21 mouse cellular contexts compared by ENCODE assay signal in genomic region chr2:145990446-145990845, GRCm38 (mm10). TPM values are rescaled to one million over a fixed set of nuclear protein-coding genes. Genes with fewer than 3 reads are reported as not detected.
DNase-seq lines count a peak whose midpoint lies in the region; ATAC-seq lines count a peak whose summit lies in the region.
"Had no signal": no experiment of that assay in that cellular context is flagged by ENCODE, and none has a peak within 500 bp of the region (broad histone marks: within the 10 kb centered on the region; RNA-seq: fewer than 3 reads in every experiment).

No protein-coding gene starts in this region.

- ATAC-seq in midbrain, embryonic 16.5 days = no peak
- ATAC-seq: forebrain, embryonic 13.5 days; forebrain, postnatal 0 days; Patski had no signal

- no peak overlapping the region for H3K4me3 ChIP-seq in midbrain, embryonic 16.5 days (ENCODE audit: low read depth, low read length)
- H3K4me3 ChIP-seq: embryonic facial prominence, embryonic 10.5 days; embryonic facial prominence, embryonic 12.5 days; forebrain, embryonic 13.5 days had no signal

- WGBS in midbrain, embryonic 16.5 days = 54% methylated on average over 2 of the region's 2 CpGs

- H3K9me3 ChIP-seq in midbrain, embryonic 16.5 days (replicated peaks; ENCODE audit: control insufficient read depth, low read length, poor library complexity, severe bottlenecking) = no peaks in the 10 kb centered on the region
- H3K9me3 ChIP-seq: embryonic facial prominence, embryonic 10.5 days; embryonic facial prominence, embryonic 12.5 days; forebrain, embryonic 13.5 days had no signal

- H3K4me1 ChIP-seq in midbrain, embryonic 16.5 days (ENCODE audit: control insufficient read depth, insufficient read depth, low read length) = no peaks in the 10 kb centered on the region
- H3K4me1 ChIP-seq: embryonic facial prominence, embryonic 10.5 days; embryonic facial prominence, embryonic 12.5 days had no signal

- no peak overlapping the region for H3K9ac ChIP-seq in midbrain, embryonic 16.5 days (ENCODE audit: low read depth, low read length)
- H3K9ac ChIP-seq: embryonic facial prominence, embryonic 12.5 days; forebrain, embryonic 13.5 days; forebrain, postnatal 0 days had no signal

- H3K27me3 ChIP-seq in midbrain, embryonic 16.5 days (ENCODE audit: control insufficient read depth, insufficient read depth, low read depth, low read length) = no peaks in the 10 kb centered on the region
- H3K27me3 ChIP-seq: embryonic facial prominence, embryonic 12.5 days; forebrain, embryonic 13.5 days; Patski had no signal

- H3K27ac ChIP-seq in midbrain, embryonic 16.5 days (ENCODE audit: low read length) = no peak overlapping the region
- H3K27ac ChIP-seq: embryonic facial prominence, embryonic 10.5 days; embryonic facial prominence, embryonic 12.5 days; forebrain, embryonic 13.5 days had no signal

- no peaks in the 10 kb centered on the region for H3K36me3 ChIP-seq in midbrain, embryonic 16.5 days (ENCODE audit: control insufficient read depth, insufficient read depth, low read length)
- H3K36me3 ChIP-seq: embryonic facial prominence, embryonic 10.5 days; embryonic facial prominence, embryonic 12.5 days had no signal

- peak; percentile 52 for DNase-seq in heart, adult 11 months
- no peak for DNase-seq in heart, postnatal 4 days
- DNase-seq in R1 (ENCODE audit: low read depth, low spot score) = peak; percentile 12
- peak; percentile 38 for DNase-seq in retina, embryonic 14.5 days (ENCODE audit: low spot score)
- DNase-seq in layer of hippocampus, postnatal 14 days (ENCODE audit: low spot score in 2 of 2) = no peak
- no peak for DNase-seq in spleen, postnatal 14 days (ENCODE audit: low spot score in 2 of 2)
- DNase-seq: adrenal gland, adult 2 months; adrenal gland, postnatal 10 days; adrenal gland, postnatal 25 days; cerebellum, adult 11-12 months; cerebellum, adult 2 months; cerebellum, adult 9-10 months; cerebellum, postnatal 10 days; cerebellum, postnatal 25 days; forebrain, postnatal 0 days had no signal

- no peak overlapping the region for H3K4me2 ChIP-seq in midbrain, embryonic 16.5 days (ENCODE audit: low read length)
- H3K4me2 ChIP-seq: embryonic facial prominence, embryonic 12.5 days; forebrain, embryonic 13.5 days had no signal

RNA-seq across cellular contexts. Expression of gene Crnkl1, which starts 55.6 kb away (rescaled TPM):
- 10 to 100 TPM; 17.5 to 18.7 TPM for total RNA-seq in heart, postnatal 4 days (2021)
- total RNA-seq in layer of hippocampus, postnatal 14 days (2021) = 10 to 100 TPM; 18.3 to 19.9 TPM
- polyA plus RNA-seq in midbrain, embryonic 16.5 days (2015; fragmentation: Nextera tagmentation; extraction: Ambion mirVana) = 19.1 and 24.6 TPM in 2 replicates

RNA-seq across cellular contexts. Expression of gene Cfap61, which starts 55.9 kb away (rescaled TPM):
- total RNA-seq in heart, postnatal 4 days (2021) = under 1 TPM; 0.41 to 0.79 TPM
- 1 to 10 TPM; 2.5 to 4.7 TPM for total RNA-seq in layer of hippocampus, postnatal 14 days (2021)
- 2.9 and 4.7 TPM in 2 replicates for polyA plus RNA-seq in midbrain, embryonic 16.5 days (2015; fragmentation: Nextera tagmentation; extraction: Ambion mirVana)
- total RNA-seq: MEL had no signal

Comparison
In these comparisons a context has a peak if more than half of its experiments do, and no peak if none do; other contexts are left out.
1. DNase-seq: peak in heart, adult 11 months (single experiment), R1 (single experiment) and retina, embryonic 14.5 days (single experiment); none in heart, postnatal 4 days (single experiment), layer of hippocampus, postnatal 14 days (0 of 2) and spleen, postnatal 14 days (0 of 2).